Mouse (Mus musculus) thymus, adult 2 months (tissue): ENCODE results near the gene Mtg2. TPM values are rescaled to one million over a fixed set of nuclear protein-coding genes. Genes with fewer than 3 reads are reported as not detected.

Experiments
- DNase-seq: peaks from one replicate; pipeline ENCODE4 v3.0.0; 2021
- H3K27ac ChIP-seq: fragments of 200-500 bp; 2 replicates; pipeline ENCODE4 v1.5.1; 2012; ENCODE audit warnings: low read length, control low read depth; ENCODE audit not compliant: control insufficient read depth, insufficient read depth
- H3K27me3 ChIP-seq: fragments of 200-500 bp; 2 replicates; pipeline ENCODE4 v1.6.1; 2012; ENCODE audit warnings: mild to moderate bottlenecking, low read length, moderate library complexity, mixed read lengths; ENCODE audit not compliant: control insufficient read depth, insufficient read depth
- H3K36me3 ChIP-seq: fragments of 200-500 bp; 2 replicates; pipeline ENCODE4 v1.6.1; 2012; ENCODE audit warnings: mild to moderate bottlenecking, low read length, moderate library complexity; ENCODE audit not compliant: control insufficient read depth, insufficient read depth
- H3K4me1 ChIP-seq: fragments of 200-500 bp; replicated peaks from 2 replicates; pipeline ENCODE4 v1.6.1; 2012; ENCODE audit warnings: low read length; ENCODE audit not compliant: control insufficient read depth, insufficient read depth
- H3K4me3 ChIP-seq: fragments of 200-500 bp; 2 replicates; pipeline ENCODE4 v1.5.1; 2012; ENCODE audit warnings: mild to moderate bottlenecking, low read length, control low read depth, moderate library complexity; ENCODE audit not compliant: control insufficient read depth, insufficient read depth
- CTCF ChIP-seq: fragments of 200-500 bp; IDR thresholded peaks from 2 replicates; pipeline ENCODE4 v1.5.1; 2012; ENCODE audit warnings: mild to moderate bottlenecking, control low read depth, low read length, moderate library complexity, borderline replicate concordance; ENCODE audit not compliant: control insufficient read depth, poor library complexity, insufficient read depth; ENCODE audit errors: extremely low read depth
- POLR2A ChIP-seq: fragments of 200-500 bp; IDR thresholded peaks from 2 replicates; pipeline ENCODE4 v1.6.1; 2012; ENCODE audit warnings: mild to moderate bottlenecking, low read length, control low read depth, moderate library complexity; ENCODE audit not compliant: control insufficient read depth, poor library complexity, insufficient read depth; ENCODE audit errors: extremely low read depth
- WGBS: fragments of 180-500 bp; shearing (Covaris S2); methylation state at CpG from one replicate; pipeline ENCODE4 v1.1.7; 2018; 5-methylcytosine and 5-hydroxymethylcytosine counted together
- polyA plus RNA-seq: library from polyadenylated mRNA; depleted of rRNA; stranded (reverse); fragments of >200 nt; gene quantifications from 2 replicates; pipeline ENCODE4 v1.2.3, GENCODE M21; 2012

Mtg2 gene
- polyA plus RNA-seq, 1 experiment, result 31.3 TPM

DNA sequence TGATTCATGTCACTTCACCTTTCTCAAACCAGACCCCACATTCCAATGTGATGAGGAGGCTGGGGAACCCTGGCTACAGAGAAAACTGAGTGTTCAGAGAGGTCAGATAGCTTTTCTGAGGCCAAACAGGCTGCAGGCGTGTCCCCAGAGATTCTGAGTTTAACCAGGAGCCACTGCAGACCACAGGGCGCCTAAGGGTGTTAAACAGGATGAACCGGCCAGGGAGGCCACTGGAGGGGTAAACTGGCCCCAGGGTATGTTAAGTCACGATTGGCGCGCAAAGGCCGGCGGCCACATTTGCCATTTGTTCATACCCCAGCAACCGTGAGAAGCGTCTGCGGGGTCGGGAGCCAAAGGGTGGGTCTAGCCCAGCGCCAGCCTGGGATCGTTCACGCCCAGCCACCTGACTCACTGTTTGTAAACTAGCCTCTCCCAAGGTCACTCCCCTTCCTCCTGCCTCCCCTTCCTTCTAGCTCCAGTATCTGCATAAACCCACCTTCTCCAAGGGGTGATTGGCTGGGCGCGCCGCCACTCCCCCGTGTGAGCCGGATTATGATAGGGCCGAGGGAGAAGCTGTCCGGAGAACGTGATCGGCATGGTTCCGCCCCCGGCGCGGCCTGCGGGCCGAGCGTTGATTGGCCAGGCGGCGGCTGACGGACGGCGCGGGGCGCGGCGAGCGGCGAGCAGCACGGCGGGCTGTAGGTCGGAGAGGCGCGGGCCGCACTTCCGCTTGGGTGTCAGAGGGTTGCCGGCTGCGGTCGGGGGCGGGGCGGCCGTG, 48.5 kb downstream of the Mtg2 start, which contains the start of gene Osbpl2:
Osbpl2 (plus strand) TSS at position 646 of the 778 bp plus-strand sequence.
- no peak within 1 kb of the TSS for H3K27ac ChIP-seq
- 1% methylated on average over 52 of the region's 55 CpGs for WGBS
- H3K36me3 ChIP-seq, result no peaks in the 10 kb centered on the region
- H3K4me3 ChIP-seq, result peak within 1 kb of the TSS; percentile 66
- H3K27me3 ChIP-seq, result no peaks in the 10 kb centered on the region
- peak; percentile 100 for DNase-seq
- peaks cover 19% of the 10 kb centered on the region for H3K4me1 ChIP-seq
- TF ChIP-seq POLR2A, result peak; percentile 49; the same call in 1 of the 2 replicates
- 0 out of 2 replicates have a peak, but pooled peaks have one; percentile 46 for TF ChIP-seq CTCF

DNA sequence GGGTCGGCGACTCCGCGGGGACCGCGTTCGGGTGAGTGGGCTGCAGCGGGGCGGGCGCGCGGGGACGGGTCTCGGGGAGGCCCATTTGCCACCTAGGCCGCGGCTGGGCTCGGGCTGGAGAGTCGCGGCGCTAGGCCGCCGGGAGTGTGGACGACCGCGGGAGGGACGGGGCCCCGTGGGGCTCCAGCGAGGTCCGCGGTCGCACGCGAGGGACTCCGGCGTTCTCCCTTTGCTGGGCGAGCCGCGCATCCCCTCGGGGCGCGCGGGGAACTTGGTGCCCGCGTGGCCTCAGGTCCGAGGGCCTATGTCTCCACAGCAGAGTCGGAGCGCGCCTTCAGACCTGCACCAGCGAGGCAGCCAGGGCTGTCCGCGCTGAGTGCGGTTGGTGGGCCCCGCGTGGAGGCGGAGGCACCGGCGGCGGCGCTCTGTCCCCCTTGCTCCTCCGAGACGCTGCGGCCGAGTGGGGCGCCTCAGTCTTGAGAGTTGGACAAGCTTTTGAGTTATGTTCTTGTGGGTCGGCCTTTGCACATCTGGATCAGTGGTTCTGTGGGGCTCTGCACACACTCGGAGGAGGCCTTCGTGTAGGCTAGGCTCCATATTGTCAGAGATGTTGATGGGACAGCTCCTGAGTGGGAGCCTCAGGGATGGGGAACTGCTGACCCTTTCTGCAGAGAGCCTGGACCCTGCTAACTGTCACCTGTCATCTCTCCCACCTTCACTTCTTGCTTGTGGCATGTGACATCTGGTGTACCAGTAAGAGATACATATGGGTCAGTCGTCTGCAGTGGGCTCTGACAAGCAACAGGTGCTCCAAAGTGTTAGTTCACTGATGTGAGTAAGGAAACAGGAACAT, 49.3 kb downstream of the Mtg2 start:
- no peaks in the 10 kb centered on the region for H3K36me3 ChIP-seq
- TF ChIP-seq CTCF (no peak), POLR2A (no peak)
- no peak overlapping the region for H3K27ac ChIP-seq
- peak overlapping the region; percentile 66 for H3K4me3 ChIP-seq
- peaks cover 19% of the 10 kb centered on the region for H3K4me1 ChIP-seq
- under 1% methylated on average over 66 of the region's 68 CpGs for WGBS
- peak; percentile 51 for DNase-seq
- no peaks in the 10 kb centered on the region for H3K27me3 ChIP-seq

DNA sequence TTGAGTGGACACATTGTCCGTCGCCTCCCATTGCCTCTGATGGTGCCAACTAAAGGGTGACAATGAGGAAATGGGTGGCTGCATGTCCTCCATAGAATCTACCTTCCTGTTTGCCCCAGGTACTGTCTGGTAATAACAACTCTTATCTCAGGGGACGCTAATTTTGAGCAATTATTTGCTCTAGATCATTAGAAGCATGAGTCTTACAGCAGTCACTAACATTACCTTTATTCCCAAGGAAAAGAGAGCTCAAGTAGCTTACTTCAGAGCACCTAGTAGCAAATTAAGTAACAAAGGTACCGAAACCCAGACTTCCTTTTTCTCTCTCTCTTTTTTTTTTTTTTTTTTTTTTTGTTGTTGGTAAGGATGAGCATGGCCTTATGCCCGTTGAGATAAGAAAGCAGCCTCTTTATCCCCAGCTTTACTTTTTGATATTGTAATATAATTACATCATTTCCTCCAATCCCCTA, 49.9 kb downstream of the Mtg2 start:
- Histone ChIP-seq H3K4me1 (peaks cover 19% of the 10 kb centered on the region), H3K27me3 (no peaks in the 10 kb centered on the region), H3K27ac (no peak overlapping the region), H3K4me3 (no peak overlapping the region), H3K36me3 (no peaks in the 10 kb centered on the region)
- 30% methylated on average over 5 of the region's 5 CpGs for WGBS
- DNase-seq, result no peak
- TF ChIP-seq CTCF, result no peak
- TF ChIP-seq POLR2A, result no peak

DNA sequence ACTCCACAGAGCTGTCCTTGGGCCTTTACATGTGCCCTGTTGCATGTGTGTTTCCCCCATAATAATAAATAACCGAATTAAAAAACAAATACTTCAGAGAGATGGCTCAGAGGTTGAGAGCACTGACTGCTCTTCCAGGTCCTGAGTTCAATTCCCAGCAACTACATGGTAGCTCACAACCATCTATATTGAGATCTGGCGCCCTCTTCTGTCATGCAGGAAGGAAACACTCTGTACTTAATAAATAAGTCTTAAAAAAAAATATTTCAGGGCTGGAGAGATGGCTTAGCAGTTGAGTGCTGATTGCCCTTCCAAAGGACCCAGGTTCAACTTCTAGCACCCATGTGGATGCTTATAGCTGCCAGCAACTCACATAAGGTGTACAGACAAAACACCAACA, 53.8 kb downstream of the Mtg2 start:
- H3K4me3 ChIP-seq, result no peak overlapping the region
- no peak for DNase-seq
- peaks cover 11% of the 10 kb centered on the region for H3K4me1 ChIP-seq
- WGBS, result 94% methylated on average over 2 of the region's 2 CpGs
- no peaks in the 10 kb centered on the region for H3K36me3 ChIP-seq
- TF ChIP-seq POLR2A, result no peak
- no peak for TF ChIP-seq CTCF
- no peak overlapping the region for H3K27ac ChIP-seq
- no peaks in the 10 kb centered on the region for H3K27me3 ChIP-seq

DNA sequence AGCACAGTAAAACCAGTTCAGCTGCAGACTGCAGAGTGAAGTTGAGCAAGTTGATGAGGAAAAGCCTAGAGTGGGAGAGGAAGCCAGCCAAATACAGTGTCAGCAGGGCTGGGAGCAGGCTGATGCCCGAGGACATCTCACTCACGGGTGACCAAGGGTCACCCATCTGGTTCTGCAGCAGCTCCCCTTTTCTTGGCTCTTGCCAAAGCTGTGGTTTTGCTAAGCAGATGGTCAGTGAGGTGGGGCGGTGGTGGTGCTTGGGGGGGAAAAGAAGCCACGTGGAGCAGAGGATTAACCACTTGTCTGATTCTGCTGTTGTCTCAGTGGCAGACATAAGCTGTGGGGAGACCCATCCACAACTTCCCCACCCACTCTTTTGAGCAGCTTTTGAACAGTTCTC, 55.8 kb downstream of the Mtg2 start:
- Histone ChIP-seq H3K27me3 (no peaks in the 10 kb centered on the region), H3K36me3 (no peaks in the 10 kb centered on the region), H3K4me1 (peaks cover 7% of the 10 kb centered on the region; the same call in 1 of the 2 replicates), H3K4me3 (no peak overlapping the region), H3K27ac (no peak overlapping the region)
- DNase-seq, result no peak
- 26% methylated on average over 4 of the region's 4 CpGs for WGBS
- TF ChIP-seq CTCF, result 0 out of 2 replicates have a peak, but pooled peaks have one; percentile 18
- no peak for TF ChIP-seq POLR2A

DNA sequence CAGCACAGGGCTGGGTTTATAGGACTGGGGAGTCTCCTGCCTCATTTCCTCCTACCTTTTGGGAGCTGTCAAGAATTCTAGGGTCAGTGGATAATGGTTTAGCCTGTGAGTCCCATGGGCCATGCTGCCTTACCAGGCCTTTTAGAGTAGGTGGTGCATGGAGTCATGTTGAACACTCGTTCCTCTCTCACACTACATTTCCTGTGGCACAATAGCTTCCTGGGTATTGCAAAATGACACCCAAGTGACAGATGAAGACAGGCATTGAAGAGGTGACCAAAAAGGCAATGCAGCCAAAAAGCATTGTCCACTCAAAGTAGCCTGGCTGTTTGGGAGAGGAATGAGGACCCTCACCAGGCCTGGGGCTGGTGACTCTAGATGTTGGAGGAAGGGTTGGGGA, 57.3 kb downstream of the Mtg2 start:
- Histone ChIP-seq H3K4me1 (peaks cover 7% of the 10 kb centered on the region; the same call in 1 of the 2 replicates), H3K27ac (no peak overlapping the region), H3K36me3 (no peaks in the 10 kb centered on the region), H3K4me3 (no peak overlapping the region), H3K27me3 (no peaks in the 10 kb centered on the region)
- DNase-seq, result no peak
- WGBS, result 38% methylated on average over 1 of the region's 1 CpGs
- TF ChIP-seq POLR2A (no peak), CTCF (no peak)
